Mouse (Mus musculus) limb, embryonic 14.5 days (tissue): ENCODE measurements around the gene Stra8. TPM values are rescaled to one million over a fixed set of nuclear protein-coding genes. Genes with fewer than 3 reads are reported as not detected.

Source experiments
- ATAC-seq: fragments of 200-750 bp; cut with Nextera tagmentation; 2 replicates; pipeline ENCODE4 v1.8.0; 2017; ENCODE audit warnings: low read depth, moderate number of reproducible peaks, moderate TSS enrichment; ENCODE audit not compliant: low FRiP score
- DNase-seq: peaks from one replicate; pipeline ENCODE4 v3.0.0-alpha.2; 2015; ENCODE audit warnings: low spot score
- H3K27ac ChIP-seq: fragments of 300-500 bp; sonication (generic); replicated peaks from 2 replicates; pipeline ENCODE4 v1.5.1; 2014; ENCODE audit warnings: low read depth, mild to moderate bottlenecking, low read length, moderate library complexity, mixed read lengths
- H3K27me3 ChIP-seq: fragments of 300-500 bp; sonication (generic); 2 replicates; pipeline ENCODE4 v1.6.1; 2014; ENCODE audit warnings: low read length, mixed read lengths; ENCODE audit not compliant: control insufficient read depth, insufficient read depth
- H3K36me3 ChIP-seq: fragments of 300-500 bp; sonication (generic); 2 replicates; pipeline ENCODE4 v1.6.1; 2014; ENCODE audit warnings: mild to moderate bottlenecking, low read length, moderate library complexity, mixed read lengths; ENCODE audit not compliant: control insufficient read depth, insufficient read depth
- H3K4me1 ChIP-seq: fragments of 300-500 bp; sonication (generic); 2 replicates; pipeline ENCODE4 v1.6.1; 2014; ENCODE audit warnings: antibody characterized with exemption, low read length, mixed read lengths; ENCODE audit not compliant: control insufficient read depth, insufficient read depth
- H3K4me2 ChIP-seq: fragments of 300-500 bp; sonication (generic); replicated peaks from 2 replicates; pipeline ENCODE4 v1.6.1; 2014; ENCODE audit warnings: low read depth, mild to moderate bottlenecking, low read length, moderate library complexity; ENCODE audit not compliant: severe bottlenecking
- H3K4me3 ChIP-seq: fragments of 300-500 bp; sonication (generic); replicated peaks from 2 replicates; pipeline ENCODE4 v1.5.1; 2014; ENCODE audit warnings: low read length
- H3K9ac ChIP-seq: fragments of 300-500 bp; sonication (generic); 2 replicates; pipeline ENCODE4 v1.6.1; 2014; ENCODE audit warnings: mild to moderate bottlenecking, low read depth, low read length, moderate library complexity; ENCODE audit not compliant: severe bottlenecking
- H3K9me3 ChIP-seq: fragments of 300-500 bp; sonication (generic); 2 replicates; pipeline ENCODE4 v1.6.1; 2016; ENCODE audit warnings: low read length; ENCODE audit not compliant: control insufficient read depth
- POLR2A ChIP-seq: fragments of 200-500 bp; IDR thresholded peaks from 2 replicates; pipeline ENCODE4 v1.8.0; 2012; ENCODE audit warnings: inconsistent platforms, mild to moderate bottlenecking, moderate library complexity, borderline replicate concordance; ENCODE audit not compliant: insufficient read depth, insufficient read length; ENCODE audit errors: extremely low read depth
- WGBS: fragments of 180-500 bp; shearing (Covaris S2); extraction: QIAGEN DNeasy Blood & Tissue Kit; methylation state at CpG from one replicate; pipeline ENCODE4 v1.1.7; 2014; 5-methylcytosine and 5-hydroxymethylcytosine counted together
- polyA plus RNA-seq, 2 experiments: library from polyadenylated mRNA; depleted of rRNA in 1 of 2; stranded (reverse) in 1 of 2; unstranded in 1 of 2; fragments of >200 nt; fragmentation: Nextera tagmentation in 1 of 2; extraction: Ambion mirVana in 1 of 2; gene quantifications; 2 replicates each; pipeline versions ENCODE4 v1.2.1 to v1.2.3; 2012 to 2014

The Stra8 gene
- polyA plus RNA-seq, 2 experiments, result 0.05 TPM; not detected in 1

DNA sequence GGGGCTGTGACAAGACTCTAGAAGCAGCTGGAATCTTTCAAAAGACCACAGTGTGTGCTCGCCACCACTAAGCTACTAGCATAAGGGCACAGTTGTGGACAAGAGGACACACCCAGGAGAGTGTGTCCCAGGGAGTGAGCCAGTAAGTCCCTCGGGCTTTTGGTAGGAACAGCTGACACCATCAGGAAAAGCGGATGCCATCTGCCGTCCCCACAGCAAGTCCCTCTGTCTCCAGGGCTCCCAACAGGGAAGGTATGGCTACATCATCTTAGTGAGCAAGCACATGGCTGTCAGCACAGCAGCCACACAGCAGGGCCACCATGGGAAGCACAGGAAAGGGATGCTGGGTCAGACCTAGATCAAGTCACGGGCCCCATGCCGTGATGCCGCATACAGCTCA lies 24.4 kb upstream of the Stra8 start:
- H3K4me2 ChIP-seq, result no peak overlapping the region
- H3K4me3 ChIP-seq, result no peak overlapping the region
- no peak for TF ChIP-seq POLR2A
- no peaks in the 10 kb centered on the region for H3K9me3 ChIP-seq
- peaks cover 63% of the 10 kb centered on the region for H3K36me3 ChIP-seq
- no peaks in the 10 kb centered on the region for H3K4me1 ChIP-seq
- ATAC-seq, result no peak
- H3K27me3 ChIP-seq, result no peaks in the 10 kb centered on the region
- 88% methylated on average over 7 of the region's 7 CpGs for WGBS
- H3K9ac ChIP-seq, result no peak overlapping the region
- no peak for DNase-seq
- H3K27ac ChIP-seq, result no peak overlapping the region

DNA sequence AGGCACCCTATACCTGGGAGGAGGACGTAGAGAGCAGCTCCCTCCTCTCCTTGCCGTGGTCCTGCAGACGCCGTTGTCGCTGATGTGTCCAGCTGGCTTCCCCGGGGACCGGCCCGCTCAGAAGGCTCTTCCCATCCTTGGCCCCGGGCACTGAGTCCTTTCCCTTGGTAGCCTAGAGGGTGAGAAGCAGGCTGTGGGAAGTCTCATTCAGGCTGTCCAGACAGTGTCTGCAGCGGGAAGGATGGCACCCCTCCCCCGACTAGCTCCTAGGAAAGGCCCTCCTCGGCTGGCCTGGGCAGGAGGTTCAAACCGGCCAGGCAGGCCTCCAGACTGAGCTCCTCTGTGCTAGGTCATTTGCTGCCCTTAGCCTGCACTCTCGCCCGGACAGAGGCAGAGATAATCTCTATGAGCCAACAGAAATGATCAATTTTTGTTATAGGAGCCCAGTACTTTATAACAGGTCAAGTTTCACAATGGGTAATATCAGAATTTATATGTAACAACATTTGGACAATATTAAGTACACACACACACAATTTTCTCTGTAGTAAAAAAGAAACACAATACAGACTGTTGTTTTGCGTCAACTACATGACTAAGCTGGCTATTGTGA lies 23.7 kb upstream of the Stra8 start:
- no peak overlapping the region for H3K27ac ChIP-seq
- no peaks in the 10 kb centered on the region for H3K4me1 ChIP-seq
- 55% methylated on average over 15 of the region's 16 CpGs for WGBS

DNA sequence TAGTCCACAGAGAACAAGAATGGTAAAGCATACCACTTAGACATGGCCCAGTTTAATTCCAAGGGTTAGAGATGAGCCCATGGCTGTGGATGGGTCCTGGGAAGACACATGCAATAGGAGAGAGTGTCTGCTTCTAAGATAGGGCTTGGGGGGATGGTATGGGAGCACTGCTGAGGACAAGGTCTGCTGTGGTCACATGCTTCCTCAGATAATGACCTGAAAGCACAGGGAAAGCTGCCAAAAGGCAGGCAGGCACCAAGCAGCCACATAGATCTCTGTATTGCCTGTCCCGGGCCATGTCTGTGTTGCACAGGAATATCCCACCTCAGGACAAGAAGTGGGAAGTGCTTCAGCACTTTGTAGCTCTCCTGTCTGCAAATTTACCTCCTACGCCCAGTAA lies 20.8 kb upstream of the Stra8 start:
- Histone ChIP-seq H3K4me1 (no peaks in the 10 kb centered on the region), H3K9me3 (no peaks in the 10 kb centered on the region), H3K9ac (no peak overlapping the region), H3K27ac (no peak overlapping the region), H3K4me3 (no peak overlapping the region), H3K36me3 (peaks cover 62% of the 10 kb centered on the region), H3K27me3 (no peaks in the 10 kb centered on the region), H3K4me2 (no peak overlapping the region)
- WGBS, result 82% methylated on average over 2 of the region's 2 CpGs
- TF ChIP-seq POLR2A, result no peak
- no peak for DNase-seq
- ATAC-seq, result no peak

More for the DNA sequence above, 23.7 kb upstream of the Stra8 start:
- ATAC-seq (no peak), DNase-seq (no peak)
- H3K9me3 ChIP-seq, result no peaks in the 10 kb centered on the region
- TF ChIP-seq POLR2A, result no peak
- no peak overlapping the region for H3K9ac ChIP-seq
- no peak overlapping the region for H3K4me3 ChIP-seq
- H3K36me3 ChIP-seq, result peaks cover 65% of the 10 kb centered on the region
- H3K27me3 ChIP-seq, result no peaks in the 10 kb centered on the region
- no peak overlapping the region for H3K4me2 ChIP-seq

DNA sequence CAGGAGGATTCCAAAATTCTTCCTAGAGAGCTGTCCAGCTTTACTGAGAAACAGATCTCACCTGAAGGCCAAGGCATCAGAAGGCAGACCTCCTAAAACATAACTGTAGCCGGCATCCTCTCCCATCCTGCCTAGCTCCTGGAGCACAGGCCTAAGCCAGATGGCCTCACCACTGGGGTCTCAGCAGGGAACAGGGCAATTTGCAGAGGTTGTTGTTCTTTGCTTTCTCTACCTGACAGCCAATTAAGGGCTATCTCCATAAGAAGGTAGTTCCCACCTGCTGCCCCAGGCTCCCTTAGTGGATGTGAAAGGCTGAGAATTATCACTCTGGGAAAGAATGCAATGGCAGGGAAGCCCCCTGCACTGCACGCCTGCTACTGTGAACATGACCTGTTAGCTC lies 19.0 kb upstream of the Stra8 start:
- no peak for TF ChIP-seq POLR2A
- DNase-seq (no peak), ATAC-seq (no peak)
- no peak overlapping the region for H3K27ac ChIP-seq
- no peak overlapping the region for H3K9ac ChIP-seq
- H3K4me2 ChIP-seq, result no peak overlapping the region
- no peaks in the 10 kb centered on the region for H3K27me3 ChIP-seq
- H3K36me3 ChIP-seq, result peaks cover 62% of the 10 kb centered on the region
- no peaks in the 10 kb centered on the region for H3K4me1 ChIP-seq
- no peak overlapping the region for H3K4me3 ChIP-seq
- H3K9me3 ChIP-seq, result no peaks in the 10 kb centered on the region
- WGBS, result 43% methylated on average over 2 of the region's 2 CpGs

DNA sequence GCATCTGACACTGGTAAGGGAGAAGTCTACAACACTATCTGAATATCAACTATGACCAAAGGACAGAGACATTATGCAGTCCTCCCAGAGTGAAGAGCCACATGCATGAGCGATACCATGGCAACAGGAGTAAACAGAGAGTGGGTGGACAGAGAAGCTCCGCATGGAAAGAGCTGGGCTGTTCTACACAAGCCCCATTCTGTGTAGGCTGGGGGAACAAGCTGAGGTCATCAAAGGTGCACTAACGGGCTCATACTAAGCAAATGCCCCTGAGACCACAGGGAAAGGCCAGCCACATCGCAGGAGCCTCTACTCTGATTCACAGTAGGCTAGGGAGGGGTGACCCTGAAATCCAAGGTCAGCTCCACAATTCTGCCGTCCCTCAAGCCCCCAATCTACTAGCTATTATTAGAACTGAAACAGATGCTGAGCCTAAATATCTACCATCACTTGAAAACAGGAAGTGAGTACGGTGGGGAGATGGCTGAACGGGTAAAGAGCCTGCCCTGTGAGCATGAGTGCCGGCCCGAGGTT lies 18.0 kb upstream of the Stra8 start:
- Histone ChIP-seq H3K27ac (no peak overlapping the region), H3K9ac (no peak overlapping the region), H3K36me3 (peaks cover 65% of the 10 kb centered on the region), H3K4me3 (no peak overlapping the region), H3K4me1 (no peaks in the 10 kb centered on the region), H3K9me3 (no peaks in the 10 kb centered on the region), H3K4me2 (no peak overlapping the region), H3K27me3 (no peaks in the 10 kb centered on the region)
- TF ChIP-seq POLR2A, result no peak
- 72% methylated on average over 9 of the region's 9 CpGs for WGBS
- no peak for ATAC-seq
- no peak for DNase-seq
